Mouse (Mus musculus): ENCODE results near the gene Efemp2.

GRCm38 (mm10) chr19:5495353-5496051 is 21.7 kb downstream of the Efemp2 start:
- TF ChIP-seq CTCF (IDR thresholded peaks at IDR 0.05; ENCODE audit: insufficient read depth, low read length) (no peak), POLR2A (IDR thresholded peaks at IDR 0.05; ENCODE audit: borderline replicate concordance, extremely low read depth, low read depth, low read length) (no peak)
